Mouse (Mus musculus): ENCODE measurements around the gene Clcn6.

Clcn6 gene

DNA sequence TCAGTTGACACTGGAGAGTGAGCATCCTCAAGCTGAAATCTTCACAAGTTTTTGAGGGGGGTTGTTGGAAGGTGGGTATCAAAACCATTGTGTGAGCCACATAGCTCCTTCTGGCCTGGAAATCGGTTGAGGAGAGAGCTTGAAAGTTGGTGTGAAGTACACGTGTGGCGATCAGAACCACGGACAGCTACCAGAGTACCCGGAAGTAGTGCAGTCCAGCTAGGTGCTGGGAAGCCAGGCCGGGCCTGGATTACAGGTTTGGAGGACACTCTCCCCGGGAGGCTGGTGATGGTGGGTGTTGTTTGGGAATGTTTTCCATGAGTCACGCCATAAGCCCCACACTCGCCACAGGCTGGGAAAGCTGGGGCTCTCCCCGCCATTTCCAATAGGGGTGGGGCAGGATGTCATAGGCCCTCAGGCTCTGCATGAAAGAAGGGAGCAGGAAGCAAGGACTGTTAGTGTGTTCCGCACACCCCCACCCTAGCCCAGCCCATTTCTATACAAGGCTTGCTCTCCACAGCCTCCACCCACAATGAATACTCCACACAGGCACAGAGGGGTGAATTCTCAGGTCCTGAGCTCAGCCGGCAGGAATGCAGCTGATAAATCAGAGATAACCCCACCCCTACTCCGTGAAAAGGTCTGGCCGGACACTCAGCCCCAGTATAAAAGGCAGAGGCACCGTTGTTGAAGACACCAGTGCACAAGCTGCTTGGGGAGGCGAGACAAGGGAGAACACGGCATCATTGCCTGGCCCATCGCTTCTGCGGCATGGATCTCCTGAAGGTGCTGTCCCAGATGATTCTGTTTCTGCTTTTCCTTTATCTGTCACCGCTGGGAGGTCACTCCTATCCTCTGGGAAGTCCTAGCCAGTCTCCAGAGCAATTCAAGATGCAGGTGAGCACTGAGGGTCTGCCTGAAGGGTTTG is 53.2 kb downstream of the Clcn6 start, which contains the start of gene Nppb:
TSS of gene Nppb (plus strand) at position 584 of the 928 bp plus-strand sequence.
- peak; percentile 82 for DNase-seq

DNA sequence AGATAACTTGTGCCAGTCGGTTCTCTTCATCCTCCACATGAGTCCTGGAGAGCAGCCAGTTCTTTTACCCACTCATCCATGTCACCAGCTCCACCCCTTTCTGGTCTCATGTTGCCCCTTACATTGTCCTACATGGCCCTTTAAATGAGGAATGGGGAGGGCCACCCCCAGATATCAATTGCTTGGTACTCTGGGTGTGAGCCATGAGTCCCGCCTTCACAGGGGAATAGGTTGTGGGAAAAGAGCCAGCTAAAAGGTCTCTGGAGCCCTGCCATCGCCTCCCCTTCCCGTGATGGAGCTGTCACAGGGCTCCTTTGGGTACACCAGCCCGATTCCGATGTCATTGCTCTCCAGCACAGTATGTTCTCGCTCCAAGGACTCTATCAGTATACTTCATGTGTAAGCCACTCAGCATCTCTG is 59.2 kb downstream of the Clcn6 start:
- DNase-seq: no peak

- DNase-seq: no peak
Observed at GRCm38 (mm10) chr4:147978391-147978790, 60.2 kb downstream of the Clcn6 start.

GRCm38 (mm10) chr4:147977726-147978125 is 60.9 kb downstream of the Clcn6 start:
- DNase-seq: no peak

DNA sequence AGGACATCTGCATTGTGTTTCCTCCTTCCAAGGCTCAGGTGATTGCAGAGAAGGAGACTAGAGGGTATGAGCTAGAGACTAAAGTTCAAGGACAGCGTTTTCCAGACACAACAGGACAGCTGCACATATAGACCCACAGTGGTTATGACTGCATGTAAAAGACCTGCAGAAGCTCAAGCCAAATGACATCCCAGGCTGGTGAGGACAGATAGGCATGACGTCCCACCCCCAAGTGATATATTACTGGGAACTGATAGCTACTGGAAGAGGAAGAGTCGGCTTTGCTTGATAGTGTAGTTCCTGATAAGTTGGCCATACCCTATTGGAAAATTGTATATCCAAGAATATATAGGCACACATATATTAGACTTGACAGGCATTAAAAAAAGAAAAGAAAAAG is 62.4 kb downstream of the Clcn6 start:
- DNase-seq: no peak

- DNase-seq: no peak
Observed at GRCm38 (mm10) chr4:147969337-147969736, 69.3 kb downstream of the Clcn6 start.

- DNase-seq: no peak
Observed at GRCm38 (mm10) chr4:147968816-147969215, 69.8 kb downstream of the Clcn6 start.

DNA sequence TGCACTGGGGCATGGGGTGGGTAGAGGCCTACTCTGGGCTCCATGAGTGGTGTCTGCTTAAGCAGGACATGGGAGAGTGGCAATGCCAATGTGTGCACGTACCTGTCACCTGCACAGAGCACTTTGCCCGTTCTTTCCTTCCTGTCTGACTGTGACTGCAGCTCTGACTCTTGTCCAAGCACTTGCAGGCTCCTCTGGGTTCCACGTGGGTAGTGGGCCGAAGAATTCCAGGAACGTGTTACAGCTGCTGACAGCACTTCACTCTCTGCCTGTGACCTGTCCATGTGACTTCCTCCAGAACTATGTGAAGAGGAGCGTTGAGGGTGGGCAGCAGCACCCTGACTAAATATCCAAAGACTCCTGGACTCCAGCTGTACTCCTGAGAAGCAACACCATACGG is 72.9 kb downstream of the Clcn6 start:
- DNase-seq: peak; percentile 52

GRCm38 (mm10) chr4:147963623-147964022 is 75.0 kb downstream of the Clcn6 start:
- DNase-seq: no peak

GRCm38 (mm10) chr4:147962781-147963180 is 75.8 kb downstream of the Clcn6 start:
- DNase-seq: no peak

DNA sequence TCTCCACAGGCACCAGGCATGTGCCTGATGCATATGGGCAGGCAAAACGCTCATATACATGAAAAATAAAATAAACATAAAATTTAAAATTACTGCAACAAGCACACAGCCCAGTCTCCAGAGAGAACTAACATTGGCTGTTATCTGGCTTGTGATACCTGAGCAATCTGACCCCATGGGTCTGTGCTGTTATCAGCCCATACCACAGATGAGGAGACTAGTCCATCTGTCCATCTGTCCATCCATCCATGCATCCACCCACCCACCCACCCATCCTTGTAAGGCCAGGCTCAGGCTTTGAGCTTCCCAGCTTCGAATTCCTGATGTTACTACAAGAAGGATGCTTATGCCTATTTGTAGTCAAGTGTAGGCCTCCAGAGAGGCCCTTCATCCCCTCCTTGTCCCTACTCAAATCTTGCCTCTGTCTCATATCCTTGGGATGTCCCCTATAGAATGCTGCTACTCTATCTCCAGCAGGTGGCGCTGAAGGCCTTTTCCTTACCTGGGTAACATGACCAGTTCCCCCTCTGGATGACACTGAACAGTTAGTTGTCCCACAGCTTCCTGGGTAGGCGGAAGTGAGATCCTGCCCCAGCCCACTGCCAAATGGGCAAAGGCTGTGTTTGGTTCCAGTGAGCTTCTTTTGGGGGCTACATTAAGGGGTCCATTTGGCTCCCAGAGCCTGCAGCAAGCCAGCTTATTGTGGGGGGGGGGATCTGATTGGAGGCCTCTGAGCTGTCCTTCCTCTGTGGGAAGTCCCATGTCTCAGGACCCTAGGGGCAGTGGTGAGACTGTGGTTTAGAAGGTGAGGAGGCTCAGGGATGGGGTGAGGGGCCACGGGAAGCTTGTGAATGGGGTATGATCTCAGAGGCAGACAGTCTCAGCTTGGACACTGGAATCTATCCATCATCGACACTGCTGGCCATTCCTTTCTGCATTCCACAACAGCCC is 78.5 kb downstream of the Clcn6 start:
- DNase-seq: peak; percentile 84

GRCm38 (mm10) chr4:147957141-147957540 is 81.5 kb downstream of the Clcn6 start:
- DNase-seq: peak; percentile 63
